Mouse (Mus musculus) adrenal gland, adult 2 months (tissue): ENCODE data around the gene Adamts17. TPM values are rescaled to one million over a fixed set of nuclear protein-coding genes. Genes with fewer than 3 reads are reported as not detected.
A peak's percentile ranks its signal among the peaks of the same experiment; 100 is the strongest.

Source experiments
- DNase-seq: peaks from one replicate; pipeline ENCODE4 v3.0.0; 2021
- polyA plus RNA-seq: library from polyadenylated mRNA; depleted of rRNA; stranded (reverse); fragments of >200 nt; gene quantifications from 2 replicates; pipeline ENCODE4 v1.2.3, GENCODE M21; 2012
- total RNA-seq, 2 experiments: library from RNA; stranded (reverse); gene quantifications; 2 replicates each; pipeline ENCODE4 v1.2.3; 2021

Gene Adamts17
- total and polyA plus RNA-seq, 3 experiments = 2.2 to 4.6 (median 4.3) TPM

- peak; percentile 70 for DNase-seq
These were observed 130.7 kb downstream of the Adamts17 start for GRCm38 (mm10) chr7:66970235-66970634.

- no peak for DNase-seq
These were observed 131.4 kb downstream of the Adamts17 start for GRCm38 (mm10) chr7:66970974-66971373.

- no peak for DNase-seq
These were observed 135.3 kb downstream of the Adamts17 start for GRCm38 (mm10) chr7:66974859-66975258.

- no peak for DNase-seq
These were observed 136.8 kb downstream of the Adamts17 start for GRCm38 (mm10) chr7:66976371-66976770.

GRCm38 (mm10) chr7:66981591-66981990 lies 142.1 kb downstream of the Adamts17 start:
- no peak for DNase-seq

- DNase-seq = no peak
These were observed 142.5 kb downstream of the Adamts17 start for GRCm38 (mm10) chr7:66982084-66982483.

- DNase-seq = peak; percentile 60
These were observed 148.1 kb downstream of the Adamts17 start for GRCm38 (mm10) chr7:66987671-66988070.

GRCm38 (mm10) chr7:66988441-66988840 lies 148.9 kb downstream of the Adamts17 start:
- DNase-seq = no peak

- no peak for DNase-seq
These were observed 150.0 kb downstream of the Adamts17 start for GRCm38 (mm10) chr7:66989357-66990045.

GRCm38 (mm10) chr7:66998821-66999220 lies 159.3 kb downstream of the Adamts17 start:
- DNase-seq = no peak

GRCm38 (mm10) chr7:67003648-67004047 lies 164.1 kb downstream of the Adamts17 start:
- no peak for DNase-seq

- DNase-seq = no peak
These were observed 164.7 kb downstream of the Adamts17 start for GRCm38 (mm10) chr7:67004220-67004619.

GRCm38 (mm10) chr7:67009841-67010240 lies 170.3 kb downstream of the Adamts17 start:
- DNase-seq = no peak

- no peak for DNase-seq
These were observed 172.6 kb downstream of the Adamts17 start for GRCm38 (mm10) chr7:67012011-67012751.

GRCm38 (mm10) chr7:67013211-67013895 lies 173.8 kb downstream of the Adamts17 start:
- DNase-seq = peak; percentile 73

- no peak for DNase-seq
These were observed 180.4 kb downstream of the Adamts17 start for GRCm38 (mm10) chr7:67019937-67020336.

GRCm38 (mm10) chr7:67026114-67027070 lies 186.9 kb downstream of the Adamts17 start:
- no peak for DNase-seq

GRCm38 (mm10) chr7:67027216-67027615 lies 187.7 kb downstream of the Adamts17 start:
- DNase-seq = no peak

GRCm38 (mm10) chr7:67027696-67028095 lies 188.2 kb downstream of the Adamts17 start:
- no peak for DNase-seq

GRCm38 (mm10) chr7:67028902-67029301 lies 189.4 kb downstream of the Adamts17 start:
- DNase-seq = no peak

- no peak for DNase-seq
These were observed 189.9 kb downstream of the Adamts17 start for GRCm38 (mm10) chr7:67029481-67029880.

GRCm38 (mm10) chr7:67031284-67031683 lies 191.7 kb downstream of the Adamts17 start:
- no peak for DNase-seq
